Mouse (Mus musculus): ENCODE measurements around the gene Cdk15. TPM values are rescaled to one million over a fixed set of nuclear protein-coding genes. Genes with fewer than 3 reads are reported as not detected.

Cdk15 gene
- total and polyA plus RNA-seq, 2 experiments from 2014 or later, result 1.1 to 2.1 TPM

GRCm38 (mm10) chr1:59316386-59317051, 59.8 kb downstream of the Cdk15 start:
- H3K9ac ChIP-seq (replicated peaks; ENCODE audit: low read length, poor library complexity, severe bottlenecking), result 0 out of 2 replicates have a peak overlapping the region, but pooled peaks have one; percentile 24
- WGBS, result 3% methylated on average over 6 of the region's 6 CpGs
- no peaks in the 10 kb centered on the region for H3K36me3 ChIP-seq (ENCODE audit: insufficient read depth, low read length)
- peak; percentile 93 for TF ChIP-seq CTCF (IDR thresholded peaks at IDR 0.05)
- peak overlapping the region; percentile 24; the same call in 1 of the 2 replicates for H3K4me2 ChIP-seq (ENCODE audit: low read depth, low read length, poor library complexity, severe bottlenecking)
- H3K27me3 ChIP-seq (ENCODE audit: insufficient read depth, low read length), result no peaks in the 10 kb centered on the region
- H3K9me3 ChIP-seq (ENCODE audit: low read length), result no peaks in the 10 kb centered on the region
- DNase-seq (ENCODE audit: low spot score), result peak; percentile 81
- H3K4me1 ChIP-seq (ENCODE audit: insufficient read depth, low read length), result peaks cover 10% of the 10 kb centered on the region; the same call in 1 of the 2 replicates
- no peak overlapping the region for H3K4me3 ChIP-seq (ENCODE audit: low read depth, low read length)
- ATAC-seq (ENCODE audit: low FRiP score), result 0 out of 2 replicates have a peak, but pooled peaks have one; percentile 15
- H3K27ac ChIP-seq (ENCODE audit: low read depth, low read length), result no peak overlapping the region

GRCm38 (mm10) chr1:59317397-59317796, 60.7 kb downstream of the Cdk15 start:
- DNase-seq (ENCODE audit: low spot score), result no peak
- peaks cover 5% of the 10 kb centered on the region; the same call in 1 of the 2 replicates for H3K4me1 ChIP-seq (ENCODE audit: insufficient read depth, low read length)
- no peak overlapping the region for H3K4me3 ChIP-seq (ENCODE audit: low read depth, low read length)
- no peaks in the 10 kb centered on the region for H3K9me3 ChIP-seq (ENCODE audit: low read length)
- no peaks in the 10 kb centered on the region for H3K36me3 ChIP-seq (ENCODE audit: insufficient read depth, low read length)
- H3K4me2 ChIP-seq (ENCODE audit: low read depth, low read length, poor library complexity, severe bottlenecking), result no peak overlapping the region
- H3K9ac ChIP-seq (replicated peaks; ENCODE audit: low read length, poor library complexity, severe bottlenecking), result no peak overlapping the region
- H3K27ac ChIP-seq (ENCODE audit: low read depth, low read length), result no peak overlapping the region
- WGBS, result 82% methylated on average over 1 of the region's 1 CpGs
- no peak for TF ChIP-seq CTCF (IDR thresholded peaks at IDR 0.05)
- no peaks in the 10 kb centered on the region for H3K27me3 ChIP-seq (ENCODE audit: insufficient read depth, low read length)
- no peak for ATAC-seq (ENCODE audit: low FRiP score)

GRCm38 (mm10) chr1:59318878-59319277, 62.2 kb downstream of the Cdk15 start:
- TF ChIP-seq CTCF (IDR thresholded peaks at IDR 0.05), result no peak
- 51% methylated on average over 5 of the region's 5 CpGs for WGBS
- DNase-seq (ENCODE audit: low spot score) (no peak), ATAC-seq (ENCODE audit: low FRiP score) (no peak)
- Histone ChIP-seq H3K36me3 (ENCODE audit: insufficient read depth, low read length) (no peaks in the 10 kb centered on the region), H3K9me3 (ENCODE audit: low read length) (no peaks in the 10 kb centered on the region), H3K4me2 (ENCODE audit: low read depth, low read length, poor library complexity, severe bottlenecking) (no peak overlapping the region), H3K4me3 (ENCODE audit: low read depth, low read length) (no peak overlapping the region), H3K9ac (replicated peaks; ENCODE audit: low read length, poor library complexity, severe bottlenecking) (no peak overlapping the region), H3K4me1 (ENCODE audit: insufficient read depth, low read length) (peaks cover 3% of the 10 kb centered on the region; the same call in 1 of the 2 replicates), H3K27me3 (ENCODE audit: insufficient read depth, low read length) (no peaks in the 10 kb centered on the region), H3K27ac (ENCODE audit: low read depth, low read length) (no peak overlapping the region)

GRCm38 (mm10) chr1:59321076-59321879, 64.6 kb downstream of the Cdk15 start:
- Histone ChIP-seq H3K9ac (replicated peaks; ENCODE audit: low read length, poor library complexity, severe bottlenecking) (no peak overlapping the region), H3K9me3 (ENCODE audit: low read length) (no peaks in the 10 kb centered on the region), H3K27me3 (ENCODE audit: insufficient read depth, low read length) (no peaks in the 10 kb centered on the region), H3K27ac (ENCODE audit: low read depth, low read length) (no peak overlapping the region), H3K4me3 (ENCODE audit: low read depth, low read length) (no peak overlapping the region), H3K36me3 (ENCODE audit: insufficient read depth, low read length) (no peaks in the 10 kb centered on the region), H3K4me2 (ENCODE audit: low read depth, low read length, poor library complexity, severe bottlenecking) (no peak overlapping the region), H3K4me1 (ENCODE audit: insufficient read depth, low read length) (no peaks in the 10 kb centered on the region; the same call in 1 of the 2 replicates)
- TF ChIP-seq CTCF (IDR thresholded peaks at IDR 0.05), result no peak
- WGBS, result 79% methylated on average over 9 of the region's 9 CpGs
- DNase-seq (ENCODE audit: low spot score), result no peak
- no peak for ATAC-seq (ENCODE audit: low FRiP score)

DNA sequence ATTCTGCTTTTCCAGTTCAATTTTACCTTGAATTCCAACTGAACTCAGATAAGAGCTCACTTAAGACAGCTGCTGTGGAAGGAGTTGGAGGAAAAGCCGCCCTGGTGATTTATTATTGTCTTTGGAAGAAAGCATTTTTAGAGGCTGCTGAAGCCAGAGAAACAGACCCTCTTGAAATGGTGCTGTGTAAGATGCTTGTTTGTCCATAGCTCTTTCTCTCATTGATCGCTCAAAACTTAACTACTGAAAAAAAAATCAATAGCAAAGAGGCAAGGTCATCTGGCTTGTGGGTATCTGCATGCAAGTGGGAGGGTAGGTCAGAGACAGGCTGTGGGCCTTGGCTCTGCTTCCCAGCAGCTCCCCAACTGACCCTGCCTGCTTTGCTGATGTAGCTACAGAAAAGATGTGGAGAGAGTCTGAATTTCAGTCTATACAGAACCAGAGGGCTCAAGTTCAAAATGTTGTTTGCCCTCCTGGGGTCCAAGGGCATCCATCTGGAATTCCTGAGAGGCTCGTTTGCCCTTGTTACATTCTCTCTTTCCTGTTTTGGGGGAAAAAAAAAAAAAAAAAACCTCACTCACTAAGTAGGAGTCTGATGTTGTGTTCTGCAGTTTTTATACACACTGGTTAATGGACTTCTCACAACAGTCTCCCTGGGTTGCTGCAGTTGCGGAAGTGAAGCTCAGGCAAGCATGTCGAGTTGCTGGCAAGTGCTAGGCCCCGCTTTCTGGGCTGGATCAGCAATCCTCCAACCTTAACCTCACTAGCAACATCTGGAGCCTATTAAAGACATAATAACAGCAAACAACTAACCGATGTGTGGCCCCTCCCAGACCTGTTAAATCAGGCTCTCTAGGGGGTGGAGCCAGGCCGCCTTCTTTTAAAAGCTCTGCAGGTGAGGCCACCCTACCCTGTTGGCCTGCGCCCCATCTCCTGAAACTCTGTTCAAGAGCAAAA, 65.5 kb downstream of the Cdk15 start:
- no peaks in the 10 kb centered on the region for H3K36me3 ChIP-seq (ENCODE audit: insufficient read depth, low read length)
- WGBS, result 64% methylated on average over 9 of the region's 9 CpGs
- no peak overlapping the region for H3K27ac ChIP-seq (ENCODE audit: low read depth, low read length)
- H3K9me3 ChIP-seq (ENCODE audit: low read length), result no peaks in the 10 kb centered on the region
- TF ChIP-seq CTCF (IDR thresholded peaks at IDR 0.05), result no peak
- H3K27me3 ChIP-seq (ENCODE audit: insufficient read depth, low read length), result no peaks in the 10 kb centered on the region
- no peaks in the 10 kb centered on the region; the same call in 1 of the 2 replicates for H3K4me1 ChIP-seq (ENCODE audit: insufficient read depth, low read length)
- no peak for DNase-seq (ENCODE audit: low spot score)
- no peak overlapping the region for H3K9ac ChIP-seq (replicated peaks; ENCODE audit: low read length, poor library complexity, severe bottlenecking)
- no peak overlapping the region for H3K4me3 ChIP-seq (ENCODE audit: low read depth, low read length)
- no peak for ATAC-seq (ENCODE audit: low FRiP score)
- H3K4me2 ChIP-seq (ENCODE audit: low read depth, low read length, poor library complexity, severe bottlenecking), result no peak overlapping the region
